Mouse (Mus musculus): ENCODE results near the gene Tti1.
A peak's percentile ranks its signal among the peaks of the same experiment; 100 is the strongest.
"Not testable (repeated sequence)": the region's sequence is repeated elsewhere in the genome, so short reads cannot be mapped to it uniquely, and the experiment has no call there.

The Tti1 gene

GRCm38 (mm10) chr2:158028354-158028863 is at the start of gene Tti1, which contains the start of gene Rprd1b:
Gene Tti1, minus strand, starts transcription at chr2:158028433.
Gene Rprd1b, plus strand, starts transcription at chr2:158028497.
- DNase-seq (ENCODE audit: low spot score in 2 of 2), result peak; percentile 91 to 93

GRCm38 (mm10) chr2:158077981-158078380 is 49.7 kb upstream of the Tti1 start:
- no peak for DNase-seq (ENCODE audit: low spot score in 2 of 2)

- DNase-seq (ENCODE audit: low spot score in 2 of 2), result no peak
Observed at GRCm38 (mm10) chr2:158076690-158077089, 48.5 kb upstream of the Tti1 start.

- DNase-seq (ENCODE audit: low spot score in 2 of 2), result no peak
Observed at GRCm38 (mm10) chr2:158074835-158075234, 46.6 kb upstream of the Tti1 start.

- DNase-seq (ENCODE audit: low spot score in 2 of 2), result no peak
Observed at GRCm38 (mm10) chr2:158071633-158071995, 43.4 kb upstream of the Tti1 start.

- peak in 1 of 2 experiments; percentile 54 for DNase-seq (ENCODE audit: low spot score in 2 of 2)
Observed at GRCm38 (mm10) chr2:158070885-158071632, 42.8 kb upstream of the Tti1 start.

- no peak for DNase-seq (ENCODE audit: low spot score in 2 of 2)
Observed at GRCm38 (mm10) chr2:158068444-158068971, 40.3 kb upstream of the Tti1 start.

- DNase-seq (ENCODE audit: low spot score in 2 of 2), result no peak
Observed at GRCm38 (mm10) chr2:158067260-158067824, 39.1 kb upstream of the Tti1 start.

GRCm38 (mm10) chr2:158066456-158066855 is 38.2 kb upstream of the Tti1 start:
- DNase-seq (ENCODE audit: low spot score in 2 of 2), result no peak

GRCm38 (mm10) chr2:158065064-158065463 is 36.8 kb upstream of the Tti1 start:
- no peak for DNase-seq (ENCODE audit: low spot score in 2 of 2)

- DNase-seq (ENCODE audit: low spot score in 2 of 2), result no peak
Observed at GRCm38 (mm10) chr2:158064571-158065048, 36.4 kb upstream of the Tti1 start.

GRCm38 (mm10) chr2:158063036-158063435 is 34.8 kb upstream of the Tti1 start:
- no peak for DNase-seq (ENCODE audit: low spot score in 2 of 2)

- no peak for DNase-seq (ENCODE audit: low spot score in 2 of 2)
Observed at GRCm38 (mm10) chr2:158059666-158060105, 31.5 kb upstream of the Tti1 start.

- peak in 1 of 2 experiments; percentile 64 for DNase-seq (ENCODE audit: low spot score in 2 of 2)
Observed at GRCm38 (mm10) chr2:158058534-158058933, 30.3 kb upstream of the Tti1 start.

GRCm38 (mm10) chr2:158057030-158057429 is 28.8 kb upstream of the Tti1 start:
- DNase-seq (ENCODE audit: low spot score in 2 of 2), result no peak

GRCm38 (mm10) chr2:158055383-158055782 is 27.1 kb upstream of the Tti1 start:
- not testable (repeated sequence) for DNase-seq (ENCODE audit: low spot score in 2 of 2)

- DNase-seq (ENCODE audit: low spot score in 2 of 2), result no peak
Observed at GRCm38 (mm10) chr2:158054596-158054995, 26.4 kb upstream of the Tti1 start.

- DNase-seq (ENCODE audit: low spot score in 2 of 2), result no peak
Observed at GRCm38 (mm10) chr2:158050116-158050515, 21.9 kb upstream of the Tti1 start.

- no peak for DNase-seq (ENCODE audit: low spot score in 2 of 2)
Observed at GRCm38 (mm10) chr2:158048718-158049117, 20.5 kb upstream of the Tti1 start.

GRCm38 (mm10) chr2:158047903-158048302 is 19.7 kb upstream of the Tti1 start:
- DNase-seq (ENCODE audit: low spot score in 2 of 2), result peak; percentile 45 to 49

GRCm38 (mm10) chr2:158046186-158046585 is 18.0 kb upstream of the Tti1 start:
- DNase-seq (ENCODE audit: low spot score in 2 of 2), result no peak

- no peak for DNase-seq (ENCODE audit: low spot score in 2 of 2)
Observed at GRCm38 (mm10) chr2:158043504-158043903, 15.3 kb upstream of the Tti1 start.

GRCm38 (mm10) chr2:158040396-158040795 is 12.2 kb upstream of the Tti1 start:
- DNase-seq (ENCODE audit: low spot score in 2 of 2), result no peak
